Mouse (Mus musculus): ENCODE data around the gene Tmem91. TPM values are rescaled to one million over a fixed set of nuclear protein-coding genes. Genes with fewer than 3 reads are reported as not detected.
A peak's percentile ranks its signal among the peaks of the same experiment; 100 is the strongest.

The Tmem91 gene
- polyA plus RNA-seq, 1 experiment from 2014 or later = 3.1 TPM

GRCm38 (mm10) chr7:25658657-25659472 is 16.1 kb downstream of the Tmem91 start, which contains the start of the genes Bckdha and Exosc5:
TSS of gene Bckdha (minus strand) at chr7:25658981.
TSS of gene Exosc5 (plus strand) at chr7:25659164.
- Histone ChIP-seq H3K27ac (replicated peaks) (peak within 1 kb of the TSS; percentile 16; the same call in 1 of the 2 replicates), H3K4me2 (replicated peaks) (peak within 1 kb of the TSS; percentile 83), H3K27me3 (no peaks in the 10 kb centered on the region), H3K4me1 (peaks cover 23% of the 10 kb centered on the region), H3K36me3 (peaks cover 11% of the 10 kb centered on the region), H3K9me3 (no peaks in the 10 kb centered on the region), H3K9ac (replicated peaks) (peak within 1 kb of the TSS; percentile 66), H3K4me3 (peak within 1 kb of the TSS; percentile 53)
- peak; percentile 99 for ATAC-seq (ENCODE audit: low FRiP score, low read depth)
- under 1% methylated on average over 50 of the region's 50 CpGs for WGBS

- Histone ChIP-seq H3K36me3 (peaks cover 4% of the 10 kb centered on the region; the same call in 1 of the 2 replicates), H3K27ac (replicated peaks) (no peak overlapping the region), H3K4me1 (peaks cover 23% of the 10 kb centered on the region), H3K9me3 (no peaks in the 10 kb centered on the region), H3K27me3 (no peaks in the 10 kb centered on the region), H3K4me3 (peak overlapping the region; percentile 53), H3K4me2 (replicated peaks) (peak overlapping the region; percentile 83), H3K9ac (replicated peaks) (peak overlapping the region; percentile 66)
- WGBS = 43% methylated on average over 10 of the region's 10 CpGs
- ATAC-seq (ENCODE audit: low FRiP score, low read depth) = no peak
Observed at GRCm38 (mm10) chr7:25657785-25658184, 17.2 kb downstream of the Tmem91 start.

- H3K4me2 ChIP-seq (replicated peaks) = no peak overlapping the region
- no peaks in the 10 kb centered on the region for H3K9me3 ChIP-seq
- no peak overlapping the region for H3K9ac ChIP-seq (replicated peaks)
- H3K27me3 ChIP-seq = no peaks in the 10 kb centered on the region
- H3K4me3 ChIP-seq = no peak overlapping the region
- WGBS = 80% methylated on average over 11 of the region's 11 CpGs
- peaks cover 23% of the 10 kb centered on the region for H3K4me1 ChIP-seq
- ATAC-seq (ENCODE audit: low FRiP score, low read depth) = no peak
- H3K27ac ChIP-seq (replicated peaks) = no peak overlapping the region
- H3K36me3 ChIP-seq = no peaks in the 10 kb centered on the region
Observed at GRCm38 (mm10) chr7:25655601-25656428, 19.2 kb downstream of the Tmem91 start.

GRCm38 (mm10) chr7:25652244-25652759 is 22.7 kb downstream of the Tmem91 start:
- WGBS = 96% methylated on average over 12 of the region's 12 CpGs
- no peak overlapping the region for H3K9ac ChIP-seq (replicated peaks)
- H3K4me3 ChIP-seq = no peak overlapping the region
- no peaks in the 10 kb centered on the region for H3K27me3 ChIP-seq
- H3K36me3 ChIP-seq = no peaks in the 10 kb centered on the region
- no peak for ATAC-seq (ENCODE audit: low FRiP score, low read depth)
- H3K27ac ChIP-seq (replicated peaks) = no peak overlapping the region
- no peaks in the 10 kb centered on the region for H3K9me3 ChIP-seq
- H3K4me1 ChIP-seq = peaks cover 10% of the 10 kb centered on the region
- no peak overlapping the region for H3K4me2 ChIP-seq (replicated peaks)

GRCm38 (mm10) chr7:25651281-25651680 is 23.7 kb downstream of the Tmem91 start:
- no peaks in the 10 kb centered on the region for H3K9me3 ChIP-seq
- H3K27me3 ChIP-seq = no peaks in the 10 kb centered on the region
- no peak overlapping the region for H3K4me2 ChIP-seq (replicated peaks)
- H3K36me3 ChIP-seq = no peaks in the 10 kb centered on the region
- no peak overlapping the region for H3K27ac ChIP-seq (replicated peaks)
- no peak for ATAC-seq (ENCODE audit: low FRiP score, low read depth)
- H3K4me3 ChIP-seq = no peak overlapping the region
- 92% methylated on average over 8 of the region's 8 CpGs for WGBS
- H3K9ac ChIP-seq (replicated peaks) = no peak overlapping the region
- H3K4me1 ChIP-seq = peaks cover 6% of the 10 kb centered on the region; the same call in 1 of the 2 replicates

GRCm38 (mm10) chr7:25649839-25650238 is 25.1 kb downstream of the Tmem91 start:
- no peaks in the 10 kb centered on the region for H3K9me3 ChIP-seq
- 77% methylated on average over 5 of the region's 5 CpGs for WGBS
- no peak for ATAC-seq (ENCODE audit: low FRiP score, low read depth)

GRCm38 (mm10) chr7:25647574-25648123 is 27.3 kb downstream of the Tmem91 start:
- Histone ChIP-seq H3K9me3 (no peaks in the 10 kb centered on the region), H3K4me3 (no peak overlapping the region), H3K9ac (replicated peaks) (no peak overlapping the region), H3K4me2 (replicated peaks) (no peak overlapping the region), H3K27ac (replicated peaks) (no peak overlapping the region), H3K27me3 (no peaks in the 10 kb centered on the region), H3K4me1 (peaks cover 6% of the 10 kb centered on the region; the same call in 1 of the 2 replicates), H3K36me3 (0 out of 2 replicates have a peak, but pooled peaks cover 5% of the 10 kb centered on the region)
- WGBS = 66% methylated on average over 5 of the region's 5 CpGs
- no peak for ATAC-seq (ENCODE audit: low FRiP score, low read depth)

More at GRCm38 (mm10) chr7:25649839-25650238, 25.1 kb downstream of the Tmem91 start:
- no peak overlapping the region for H3K27ac ChIP-seq (replicated peaks)
- peaks cover 6% of the 10 kb centered on the region; the same call in 1 of the 2 replicates for H3K4me1 ChIP-seq
- no peak overlapping the region for H3K9ac ChIP-seq (replicated peaks)
- H3K27me3 ChIP-seq = no peaks in the 10 kb centered on the region
- 0 out of 2 replicates have a peak, but pooled peaks cover 4% of the 10 kb centered on the region for H3K36me3 ChIP-seq
- H3K4me3 ChIP-seq = no peak overlapping the region
- H3K4me2 ChIP-seq (replicated peaks) = no peak overlapping the region

- Histone ChIP-seq H3K36me3 (0 out of 2 replicates have a peak, but pooled peaks cover 13% of the 10 kb centered on the region), H3K4me1 (peaks cover 6% of the 10 kb centered on the region; the same call in 1 of the 2 replicates), H3K4me2 (replicated peaks) (no peak overlapping the region), H3K27me3 (no peaks in the 10 kb centered on the region), H3K4me3 (no peak overlapping the region), H3K9ac (replicated peaks) (no peak overlapping the region), H3K9me3 (no peaks in the 10 kb centered on the region), H3K27ac (replicated peaks) (no peak overlapping the region)
- ATAC-seq (ENCODE audit: low FRiP score, low read depth) = no peak
- 46% methylated on average over 14 of the region's 14 CpGs for WGBS
Observed at GRCm38 (mm10) chr7:25645074-25645473, 29.9 kb downstream of the Tmem91 start.

GRCm38 (mm10) chr7:25644631-25645030 is 30.3 kb downstream of the Tmem91 start:
- Histone ChIP-seq H3K4me2 (replicated peaks) (no peak overlapping the region), H3K9ac (replicated peaks) (no peak overlapping the region), H3K27ac (replicated peaks) (no peak overlapping the region), H3K4me3 (no peak overlapping the region), H3K9me3 (no peaks in the 10 kb centered on the region), H3K36me3 (0 out of 2 replicates have a peak, but pooled peaks cover 17% of the 10 kb centered on the region), H3K27me3 (no peaks in the 10 kb centered on the region), H3K4me1 (peaks cover 6% of the 10 kb centered on the region; the same call in 1 of the 2 replicates)
- 77% methylated on average over 4 of the region's 4 CpGs for WGBS
- no peak for ATAC-seq (ENCODE audit: low FRiP score, low read depth)

- Histone ChIP-seq H3K27me3 (no peaks in the 10 kb centered on the region), H3K9me3 (no peaks in the 10 kb centered on the region), H3K4me3 (no peak overlapping the region), H3K27ac (replicated peaks) (no peak overlapping the region), H3K4me2 (replicated peaks) (no peak overlapping the region), H3K4me1 (peaks cover 5% of the 10 kb centered on the region; the same call in 1 of the 2 replicates), H3K9ac (replicated peaks) (no peak overlapping the region), H3K36me3 (peaks cover 18% of the 10 kb centered on the region; the same call in 1 of the 2 replicates)
- 82% methylated on average over 10 of the region's 10 CpGs for WGBS
- no peak for ATAC-seq (ENCODE audit: low FRiP score, low read depth)
Observed at GRCm38 (mm10) chr7:25644136-25644535, 30.8 kb downstream of the Tmem91 start.

- Histone ChIP-seq H3K9me3 (no peaks in the 10 kb centered on the region), H3K36me3 (peaks cover 44% of the 10 kb centered on the region; the same call in 1 of the 2 replicates), H3K4me3 (no peak overlapping the region), H3K4me2 (replicated peaks) (no peak overlapping the region), H3K4me1 (no peaks in the 10 kb centered on the region), H3K9ac (replicated peaks) (no peak overlapping the region), H3K27me3 (no peaks in the 10 kb centered on the region), H3K27ac (replicated peaks) (no peak overlapping the region)
- ATAC-seq (ENCODE audit: low FRiP score, low read depth) = no peak
- WGBS = 92% methylated on average over 4 of the region's 4 CpGs
Observed at GRCm38 (mm10) chr7:25639754-25640153, 35.2 kb downstream of the Tmem91 start.
